Mouse (Mus musculus) large intestine, adult 2 months (tissue): ENCODE data around the gene Dnajc4. TPM values are rescaled to one million over a fixed set of nuclear protein-coding genes. Genes with fewer than 3 reads are reported as not detected.
"Not testable (repeated sequence)": the region's sequence is repeated elsewhere in the genome, so short reads cannot be mapped to it uniquely, and the experiment has no call there.

ENCODE experiments used
- DNase-seq: peaks from one replicate; pipeline ENCODE4 v3.0.0-alpha.2; 2012; ENCODE audit warnings: low read depth, low spot score
- WGBS: fragments of 180-500 bp; shearing (Covaris S2); methylation state at CpG from one replicate; pipeline ENCODE4 v1.1.7; 2018; 5-methylcytosine and 5-hydroxymethylcytosine counted together
- polyA plus RNA-seq: library from polyadenylated mRNA; depleted of rRNA; stranded (reverse); fragments of >200 nt; gene quantifications from 2 replicates; pipeline ENCODE4 v1.2.3, GENCODE M21; 2012

Gene Dnajc4
- polyA plus RNA-seq, 1 experiment: 44.6 TPM

DNA sequence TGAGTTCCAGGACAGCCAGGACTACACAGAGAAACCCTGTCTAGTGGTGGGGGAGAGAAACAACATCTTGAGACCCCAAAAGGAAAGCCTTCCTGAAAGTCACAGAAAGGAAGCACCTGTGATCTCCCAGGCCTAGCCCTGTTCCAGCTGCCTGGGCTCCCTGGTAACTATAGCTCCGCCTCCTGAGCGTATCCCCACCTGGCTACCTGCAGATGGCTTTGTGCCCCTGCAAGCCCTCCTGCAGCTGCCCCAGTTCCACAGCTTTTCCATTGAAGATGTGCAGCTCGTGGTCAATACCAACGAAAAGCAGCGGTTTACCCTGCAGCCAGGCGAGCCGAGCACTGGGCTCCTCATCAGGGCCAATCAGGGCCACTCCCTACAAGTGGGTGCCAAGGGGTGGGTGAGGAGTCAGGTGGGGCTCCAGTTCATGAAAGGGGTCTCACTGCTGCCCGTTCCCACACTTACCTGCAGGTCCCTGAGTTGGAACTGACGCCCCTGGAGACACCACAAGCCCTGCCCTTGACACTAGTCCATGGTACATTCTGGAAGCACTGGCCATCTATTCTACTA is 5.4 kb upstream of the Dnajc4 start:
- no peak for DNase-seq
- 74% methylated on average over 9 of the region's 9 CpGs for WGBS

GRCm38 (mm10) chr19:6996006-6996405 is 3.6 kb upstream of the Dnajc4 start, which contains the start of the genes Nudt22 and Trpt1:
Nudt22 (minus strand) TSS chr19:6996117.
Trpt1 (plus strand) TSS chr19:6996131.
- under 1% methylated on average over 24 of the region's 24 CpGs for WGBS
- DNase-seq: peak; percentile 86

DNA sequence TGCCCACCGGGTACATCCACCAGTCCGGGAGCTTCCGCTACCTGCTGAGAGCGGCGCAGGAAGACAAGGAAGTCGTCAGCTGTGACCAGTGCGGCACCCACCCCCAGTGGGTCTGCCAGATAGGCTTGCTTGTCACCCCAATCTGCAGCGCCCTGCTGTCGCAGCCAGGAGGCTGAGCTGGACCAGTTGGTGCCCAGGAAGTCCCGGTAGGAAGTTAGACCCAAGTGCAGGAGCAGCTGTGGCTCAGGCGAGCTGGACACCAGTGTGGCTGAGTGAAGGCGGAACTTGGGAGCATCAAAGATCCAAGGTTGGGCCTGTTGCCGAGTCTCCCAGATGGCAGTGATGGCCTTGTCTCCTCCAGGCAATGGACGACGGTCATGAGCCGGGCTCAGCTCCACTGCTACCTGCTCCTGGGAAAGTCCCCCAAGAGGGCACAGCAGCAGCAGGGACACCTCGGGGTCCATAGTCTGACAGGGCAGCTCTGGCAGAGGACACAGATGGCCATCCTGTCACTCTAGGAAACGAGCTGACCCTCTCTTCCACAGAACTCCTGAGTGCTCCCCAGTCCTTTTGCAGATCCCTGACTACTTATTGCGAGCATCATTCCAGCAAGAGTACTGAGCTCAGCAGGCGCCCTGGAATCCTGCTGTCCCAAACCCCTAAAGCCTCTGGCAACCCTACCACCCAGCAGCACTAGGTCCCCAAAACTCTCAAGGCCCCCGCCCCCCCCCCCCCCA is 3.1 kb upstream of the Dnajc4 start:
- WGBS: 26% methylated on average over 21 of the region's 21 CpGs
- no peak for DNase-seq

- no peak for DNase-seq
- 83% methylated on average over 8 of the region's 8 CpGs for WGBS
These were observed 2.1 kb upstream of the Dnajc4 start for GRCm38 (mm10) chr19:6994489-6994888.

DNA sequence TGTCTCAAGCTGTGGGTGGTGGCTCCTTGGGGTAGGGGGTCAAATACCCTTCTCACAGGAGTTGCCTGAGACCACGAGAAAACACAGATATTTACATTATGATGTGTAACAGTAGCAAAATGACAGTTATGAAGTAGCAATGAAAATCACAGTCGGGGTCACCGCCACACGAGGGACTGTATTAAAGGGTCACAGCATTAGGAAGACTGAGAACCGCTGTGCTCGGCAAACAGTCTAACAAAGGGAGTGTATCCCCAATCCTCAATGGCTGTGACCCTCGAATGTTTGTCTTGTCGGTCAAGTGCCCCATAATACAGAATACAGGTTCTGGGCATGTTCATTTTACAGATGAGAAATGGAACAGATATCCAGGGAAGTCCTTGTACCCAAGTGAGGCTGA is 1.6 kb upstream of the Dnajc4 start:
- WGBS: 87% methylated on average over 8 of the region's 8 CpGs
- no peak for DNase-seq

DNA sequence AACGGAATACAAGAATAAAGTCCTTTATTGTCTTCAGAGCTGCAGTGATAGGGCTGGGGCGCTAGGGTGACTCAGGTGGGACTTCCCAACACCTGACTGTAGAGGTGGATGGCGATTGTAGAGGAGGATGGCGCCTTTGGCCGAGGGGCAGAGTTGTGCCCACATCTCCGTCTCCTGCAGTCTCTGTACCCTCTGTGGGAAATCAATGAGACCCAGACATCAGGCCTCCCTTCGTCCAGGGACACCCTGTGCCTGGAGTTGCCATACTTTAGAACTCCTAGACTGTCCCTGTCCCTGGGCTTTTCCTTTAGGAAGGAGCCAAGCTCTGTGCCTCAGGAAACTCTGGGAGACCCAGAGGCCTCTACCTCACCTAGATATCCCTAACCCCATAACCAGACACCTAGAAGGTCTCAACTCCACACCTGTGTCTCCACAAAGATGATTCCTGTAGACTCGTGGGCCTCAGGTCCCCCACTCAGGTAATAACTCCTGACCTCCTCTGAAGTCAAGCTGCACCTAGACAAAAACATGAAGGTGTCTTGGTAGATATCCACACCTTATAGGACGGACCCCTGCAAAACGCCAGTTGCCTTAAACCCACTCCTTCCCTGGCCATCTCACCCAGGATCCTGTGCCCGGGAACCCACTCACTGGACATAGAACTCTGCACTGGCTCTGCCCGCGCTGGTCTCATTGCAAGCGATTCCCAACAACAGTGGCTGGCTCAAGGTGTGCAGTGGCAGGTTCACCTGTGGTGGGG is 819 bp upstream of the Dnajc4 start:
- WGBS: 60% methylated on average over 14 of the region's 14 CpGs
- no peak for DNase-seq

DNA sequence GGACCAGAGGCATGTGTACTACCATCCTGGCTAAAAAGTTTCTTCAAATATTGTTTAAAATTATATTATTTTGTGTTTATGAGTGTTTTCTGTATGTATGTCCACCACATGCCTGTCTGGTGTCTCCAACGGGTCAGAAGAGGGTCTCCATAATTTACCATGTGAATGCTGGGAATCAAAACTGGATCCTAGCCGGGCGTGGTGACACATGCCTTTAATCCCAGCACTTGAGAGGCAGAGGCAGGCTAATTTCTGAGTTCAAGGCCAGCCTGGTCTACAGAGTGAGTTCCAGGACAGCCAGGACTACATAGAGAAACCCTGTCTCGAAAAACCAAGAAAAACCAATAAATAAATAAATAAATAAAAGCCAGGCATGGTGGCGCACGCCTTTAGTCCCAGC is 1.2 kb downstream of the Dnajc4 start:
- WGBS: 91% methylated on average over 6 of the region's 6 CpGs

DNA sequence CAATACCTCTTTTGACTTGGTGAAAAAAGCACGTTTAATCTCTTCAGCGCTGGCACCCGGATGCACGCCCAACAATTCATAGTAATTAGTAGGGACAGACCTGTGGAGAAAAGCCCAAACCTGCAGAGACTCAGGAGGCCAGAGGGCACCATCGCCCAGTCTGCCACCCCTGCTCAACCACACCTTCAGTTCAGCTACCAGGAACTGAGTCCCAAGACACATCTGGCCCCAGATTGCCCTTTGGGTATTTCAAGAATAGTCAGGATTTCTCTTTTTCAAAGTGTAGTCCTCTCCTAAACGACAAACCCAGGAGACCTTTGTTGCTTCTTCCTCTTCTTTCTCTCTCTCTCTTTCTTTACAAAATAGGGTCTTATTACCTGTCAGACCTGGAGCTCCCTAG is 1.7 kb downstream of the Dnajc4 start:
- DNase-seq: no peak
- 74% methylated on average over 6 of the region's 6 CpGs for WGBS

More for the DNA sequence above, 1.2 kb downstream of the Dnajc4 start:
- not testable (repeated sequence) for DNase-seq

- whole genome bisulfite sequencing: 92% methylated on average over 8 of the region's 8 CpGs
- DNase-seq: no peak
These were observed 3.1 kb downstream of the Dnajc4 start for GRCm38 (mm10) chr19:6989251-6989650.

- no peak for DNase-seq
- 2% methylated on average over 8 of the region's 8 CpGs for WGBS
These were observed 4.5 kb downstream of the Dnajc4 start for GRCm38 (mm10) chr19:6987904-6988285.

DNA sequence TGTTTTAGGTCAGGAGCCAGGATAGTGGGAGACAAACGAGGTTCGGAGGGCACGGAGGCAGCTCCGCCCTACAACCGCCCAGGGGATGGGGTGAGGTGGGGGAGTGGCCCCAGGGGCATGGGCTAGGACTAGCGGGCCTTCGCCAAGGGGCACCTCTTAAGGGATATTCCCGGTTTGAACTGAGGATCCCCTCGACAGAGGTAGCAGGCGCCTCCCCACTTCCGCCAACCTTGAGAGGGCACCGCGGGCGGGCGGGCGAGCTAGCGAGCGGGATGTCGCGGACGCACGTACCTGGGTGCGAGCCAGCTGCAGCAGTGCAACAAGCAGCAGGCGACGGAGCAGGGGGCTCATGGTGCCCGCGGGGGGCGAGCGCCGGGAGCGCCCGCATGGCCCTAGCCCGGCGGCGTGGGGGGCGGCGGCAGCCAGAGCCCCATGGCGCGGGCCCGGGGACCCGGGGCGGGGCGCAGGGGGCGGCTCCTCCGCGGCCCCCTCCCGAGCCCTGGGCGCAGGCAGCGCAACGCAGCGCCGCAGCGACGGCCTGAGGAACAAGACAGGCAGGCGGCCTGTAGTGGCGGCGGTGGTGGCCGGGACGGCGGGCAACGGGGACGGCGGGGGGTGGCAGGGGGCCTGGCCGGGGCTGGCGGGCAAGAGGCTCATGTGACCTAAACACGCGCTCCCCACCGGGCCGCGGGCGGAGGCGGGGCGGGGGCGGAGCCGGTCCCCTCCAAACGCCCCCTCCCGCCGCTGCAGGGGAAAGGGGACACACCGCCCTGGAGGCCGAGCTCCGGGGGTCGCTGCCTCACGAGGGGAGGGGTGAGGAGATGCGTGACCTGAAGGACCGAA is 5.1 kb downstream of the Dnajc4 start, which contains the start of gene Vegfb:
TSS of gene Vegfb (minus strand) at position 591 of the 843 bp plus-strand sequence.
- no peak for DNase-seq
- WGBS: 2% methylated on average over 82 of the region's 85 CpGs

DNA sequence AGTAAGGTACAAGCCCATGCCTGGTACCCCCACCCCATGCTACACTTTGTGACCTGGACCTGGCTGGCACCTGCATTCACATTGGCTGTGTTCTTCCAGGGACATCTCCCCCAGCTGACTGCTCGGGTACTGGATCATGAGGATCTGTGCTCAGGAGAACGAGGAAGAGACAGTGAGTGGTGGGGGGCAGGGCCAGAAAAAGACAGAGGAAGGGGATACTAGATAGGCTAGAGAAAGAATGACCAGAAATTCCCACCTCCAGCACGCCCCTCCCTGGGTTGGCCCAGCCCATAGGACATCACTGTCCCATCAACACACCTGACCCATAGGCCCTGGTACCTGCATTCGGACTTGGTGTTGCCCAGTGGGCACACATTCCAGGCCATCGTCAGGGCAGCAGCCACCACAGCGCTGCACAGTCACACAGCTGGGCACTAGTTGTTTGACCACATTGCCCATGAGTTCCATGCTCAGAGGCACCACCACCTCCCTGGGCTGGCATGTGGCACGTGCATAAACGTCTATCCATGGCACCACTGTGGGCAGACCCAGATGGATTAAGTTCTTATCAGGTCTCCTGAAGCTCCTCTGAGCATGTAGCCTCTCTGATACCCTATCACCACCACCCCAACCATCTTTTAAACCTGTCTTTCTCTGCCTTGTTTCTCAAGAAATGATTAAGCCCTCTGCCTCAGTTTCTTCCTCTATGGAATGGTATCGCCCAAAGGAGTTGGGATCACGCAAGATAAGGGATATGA is 6.2 kb downstream of the Dnajc4 start:
- no peak for DNase-seq
- WGBS: 75% methylated on average over 10 of the region's 10 CpGs

- 63% methylated on average over 19 of the region's 19 CpGs for WGBS
These were observed 7.1 kb downstream of the Dnajc4 start for GRCm38 (mm10) chr19:6985300-6985699.

GRCm38 (mm10) chr19:6983621-6984020 is 8.8 kb downstream of the Dnajc4 start:
- no peak for DNase-seq
- 99% methylated on average over 5 of the region's 5 CpGs for WGBS

More at GRCm38 (mm10) chr19:6985300-6985699, 7.1 kb downstream of the Dnajc4 start:
- no peak for DNase-seq

DNA sequence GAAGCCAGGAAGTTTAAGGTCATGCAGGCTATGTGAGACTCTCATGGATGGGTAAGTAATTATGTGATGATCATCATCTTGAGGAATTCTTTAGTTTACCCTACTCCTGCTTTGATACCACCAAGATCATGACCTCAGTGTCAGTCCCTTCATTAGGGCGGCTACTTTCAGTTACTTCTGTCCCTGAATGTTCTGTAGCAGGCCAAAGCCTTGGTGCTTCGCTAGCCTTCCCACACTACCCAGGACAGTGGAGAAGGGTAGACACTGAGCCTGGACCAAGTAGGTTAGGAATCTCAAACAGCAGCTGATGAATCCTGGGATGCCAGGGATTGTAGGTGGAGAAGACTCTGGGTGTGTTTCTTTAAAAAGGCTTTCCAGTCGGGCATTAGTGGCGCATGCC is 10.9 kb downstream of the Dnajc4 start:
- DNase-seq: no peak
- WGBS: 79% methylated on average over 4 of the region's 4 CpGs

DNA sequence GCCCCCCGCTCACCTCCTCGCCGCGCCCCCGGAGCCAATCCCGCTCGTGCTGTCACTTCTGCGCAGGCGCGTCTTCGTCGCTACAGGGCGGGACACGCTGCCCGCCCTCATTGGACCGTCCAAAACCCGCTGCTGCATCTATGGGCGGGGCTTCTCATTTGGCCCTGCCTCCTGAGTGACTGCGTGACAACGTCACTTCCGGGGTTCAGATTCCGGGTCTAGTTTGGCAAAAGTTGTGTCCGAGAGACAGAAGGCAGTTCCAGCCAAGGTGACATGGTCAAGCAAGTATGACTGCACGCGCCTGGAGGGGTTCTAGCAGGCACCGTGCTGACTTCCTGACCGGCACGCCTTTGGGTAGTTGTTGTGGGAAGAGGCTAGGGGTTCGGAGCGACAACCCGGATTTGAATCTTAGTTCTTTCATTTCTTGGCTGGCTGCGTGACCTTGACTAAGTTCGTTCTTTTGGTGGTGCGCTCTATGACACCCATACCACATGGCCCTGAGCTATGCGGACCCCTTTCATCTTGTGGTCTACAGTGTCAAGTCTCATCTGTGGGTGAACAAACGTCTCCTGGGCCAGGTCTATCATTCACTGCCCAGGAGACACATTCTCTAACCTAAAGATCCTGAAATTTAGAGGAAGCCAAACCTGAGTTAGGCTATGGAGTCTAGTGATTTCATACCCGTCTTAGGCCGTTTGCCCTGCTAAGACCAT is 11.8 kb downstream of the Dnajc4 start, which contains the start of gene Fkbp2:
TSS of gene Fkbp2 (minus strand) at position 121 of the 713 bp plus-strand sequence.
- 1% methylated on average over 38 of the region's 38 CpGs for WGBS
- DNase-seq: peak; percentile 98

GRCm38 (mm10) chr19:6979486-6980380 is 12.6 kb downstream of the Dnajc4 start:
- DNase-seq: peak; percentile 98

More at GRCm38 (mm10) chr19:6979486-6980380, 12.6 kb downstream of the Dnajc4 start:
- 1% methylated on average over 59 of the region's 59 CpGs for WGBS
